Mouse (Mus musculus) cortical plate, adult 2 months (tissue): ENCODE results near the gene 2210016L21Rik.

Experiments used
- CTCF ChIP-seq: fragments of 200-500 bp; IDR thresholded peaks from 2 replicates; pipeline ENCODE4 v1.5.1; 2011; ENCODE audit warnings: mild to moderate bottlenecking, control low read depth, low read length; ENCODE audit not compliant: insufficient read depth; ENCODE audit errors: extremely low read depth
- POLR2A ChIP-seq: fragments of 200-500 bp; IDR thresholded peaks from 2 replicates; pipeline ENCODE4 v1.6.1; 2011; ENCODE audit warnings: mild to moderate bottlenecking, low read length, control low read depth; ENCODE audit not compliant: insufficient read depth; ENCODE audit errors: extremely low read depth

GRCm38 (mm10) chr5:114949316-114949715, 7.4 kb downstream of the 2210016L21Rik start:
- TF ChIP-seq CTCF (no peak), POLR2A (no peak)
